Mouse (Mus musculus) ES-CJ7 (cell line): ENCODE data around the gene Gtse1.

Experiments
- DNase-seq: peaks from one replicate; pipeline ENCODE4 v3.0.0; 2011; ENCODE audit warnings: low read depth, low spot score

The Gtse1 gene

DNA sequence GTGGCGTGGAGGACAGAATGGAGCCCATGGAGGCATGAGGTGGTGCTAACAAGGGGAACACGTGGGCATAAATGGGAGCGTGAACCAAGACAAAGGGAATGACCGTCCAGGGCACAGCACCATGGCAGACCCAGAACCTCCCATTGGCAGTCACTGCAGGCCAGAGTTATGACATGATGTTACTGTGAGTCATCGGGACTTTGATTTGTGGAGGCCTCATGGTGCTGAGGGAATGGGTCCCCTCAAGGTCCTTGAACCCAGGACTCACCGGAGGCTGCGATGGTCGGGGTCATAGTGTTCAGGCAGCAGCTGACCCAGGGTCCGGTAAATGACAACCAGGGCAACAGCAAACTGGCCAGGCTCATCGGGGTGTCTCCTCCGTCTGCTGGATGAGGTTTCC, 62.3 kb downstream of the Gtse1 start:
- DNase-seq = no peak
